In the genomic region with DNA sequence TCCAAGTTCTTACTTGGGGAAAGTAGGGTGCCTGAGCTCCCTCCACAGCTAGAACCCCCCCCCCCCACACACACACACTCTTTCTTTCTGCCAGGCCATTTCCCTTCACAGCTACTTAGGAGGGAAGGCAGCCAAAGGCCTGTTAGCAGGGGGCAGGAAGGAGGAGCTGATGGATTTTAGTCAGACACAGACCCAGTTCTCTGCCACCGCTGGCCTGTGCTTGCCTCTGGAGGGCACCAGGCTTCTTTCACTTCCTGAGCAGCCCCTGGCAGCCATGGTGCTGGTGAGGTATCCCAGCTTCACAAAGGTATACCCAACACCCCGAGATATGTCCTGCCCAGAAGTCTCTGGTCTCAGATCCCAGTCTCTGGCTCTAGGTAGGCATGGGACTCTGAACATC, we compare ENCODE assay signal across 11 mouse cellular contexts. TPM values are rescaled to one million over a fixed set of nuclear protein-coding genes. Genes with fewer than 3 reads are reported as not detected.
A peak's percentile ranks its signal among the peaks of the same experiment; 100 is the strongest.
DNase-seq lines count a peak whose midpoint lies in the region; ATAC-seq lines count a peak whose summit lies in the region.
"Had no signal": no experiment of that assay in that cellular context is flagged by ENCODE, and none has a peak within 500 bp of the region (broad histone marks: within the 10 kb centered on the region; RNA-seq: fewer than 3 reads in every experiment).

No protein-coding gene starts in this region.

- H3K27me3 ChIP-seq in forebrain, embryonic 14.5 days (replicated peaks; ENCODE audit: control insufficient read depth, insufficient read depth, low read length) = no peaks in the 10 kb centered on the region
- no peaks in the 10 kb centered on the region for H3K27me3 ChIP-seq in forebrain, embryonic 13.5 days
- H3K27me3 ChIP-seq in kidney, embryonic 16.5 days (ENCODE audit: insufficient read depth, low read length) = no peaks in the 10 kb centered on the region
- H3K27me3 ChIP-seq in kidney, embryonic 14.5 days (ENCODE audit: control insufficient read depth, insufficient read depth, low read length) = no peaks in the 10 kb centered on the region

- no peak overlapping the region for H3K4me2 ChIP-seq in forebrain, embryonic 14.5 days (ENCODE audit: low read length)
- no peak overlapping the region for H3K4me2 ChIP-seq in forebrain, embryonic 13.5 days
- no peak overlapping the region for H3K4me2 ChIP-seq in kidney, embryonic 16.5 days (replicated peaks; ENCODE audit: low read depth, low read length)
- no peak overlapping the region for H3K4me2 ChIP-seq in kidney, embryonic 14.5 days (replicated peaks; ENCODE audit: low read depth, low read length)

- no peak overlapping the region for H3K9ac ChIP-seq in forebrain, embryonic 14.5 days (ENCODE audit: low read length)
- H3K9ac ChIP-seq in forebrain, embryonic 13.5 days = no peak overlapping the region
- H3K9ac ChIP-seq in kidney, embryonic 16.5 days (replicated peaks; ENCODE audit: low read length) = no peak overlapping the region
- H3K9ac ChIP-seq in kidney, embryonic 14.5 days (ENCODE audit: low read depth, low read length) = no peak overlapping the region

- ATAC-seq in forebrain, embryonic 14.5 days = no peak
- no peak for ATAC-seq in forebrain, embryonic 13.5 days
- ATAC-seq in kidney, embryonic 16.5 days (ENCODE audit: low FRiP score, low TSS enrichment) = 0 out of 2 replicates have a peak, but pooled peaks have one; percentile 25
- no peak for ATAC-seq in kidney, embryonic 14.5 days (ENCODE audit: low FRiP score, low TSS enrichment)

- 58% methylated on average over 2 of the region's 2 CpGs for WGBS in forebrain, embryonic 14.5 days
- WGBS in forebrain, embryonic 13.5 days = 65% methylated on average over 2 of the region's 2 CpGs
- WGBS in kidney, embryonic 16.5 days = 71% methylated on average over 2 of the region's 2 CpGs
- 53% methylated on average over 2 of the region's 2 CpGs for WGBS in kidney, embryonic 14.5 days

- H3K4me1 ChIP-seq in forebrain, embryonic 14.5 days (ENCODE audit: control insufficient read depth, insufficient read depth, low read length) = peaks cover 8% of the 10 kb centered on the region; the same call in 1 of the 2 replicates
- peaks cover 27% of the 10 kb centered on the region for H3K4me1 ChIP-seq in forebrain, embryonic 13.5 days
- H3K4me1 ChIP-seq in kidney, embryonic 16.5 days (ENCODE audit: insufficient read depth, low read length) = peaks cover 10% of the 10 kb centered on the region; the same call in 1 of the 2 replicates
- no peaks in the 10 kb centered on the region for H3K4me1 ChIP-seq in kidney, embryonic 14.5 days (ENCODE audit: control insufficient read depth, insufficient read depth, low read length)

- H3K9me3 ChIP-seq in forebrain, embryonic 14.5 days (replicated peaks; ENCODE audit: control insufficient read depth, low read length) = no peaks in the 10 kb centered on the region
- H3K9me3 ChIP-seq in forebrain, embryonic 13.5 days (replicated peaks) = no peaks in the 10 kb centered on the region
- H3K9me3 ChIP-seq in kidney, embryonic 16.5 days (ENCODE audit: low read length) = no peaks in the 10 kb centered on the region
- H3K9me3 ChIP-seq in kidney, embryonic 14.5 days (ENCODE audit: control insufficient read depth, low read length) = no peaks in the 10 kb centered on the region

- peak; percentile 23 for DNase-seq in forebrain, embryonic 14.5 days (ENCODE audit: low spot score)
- peak; percentile 32 for DNase-seq in thymus, postnatal 0 days (ENCODE audit: low spot score)
- DNase-seq in thymus, adult 18-20 months = no peak
- DNase-seq in thymus, postnatal 4 days = peak; percentile 31
- no peak for DNase-seq in yolk sac, embryonic 10.5 days (ENCODE audit: low spot score)
- DNase-seq: kidney, adult 9 months; retina, postnatal 1 day had no signal

- no peaks in the 10 kb centered on the region for H3K36me3 ChIP-seq in forebrain, embryonic 14.5 days (ENCODE audit: control insufficient read depth, insufficient read depth, low read length)
- no peaks in the 10 kb centered on the region for H3K36me3 ChIP-seq in forebrain, embryonic 13.5 days (ENCODE audit: poor library complexity, severe bottlenecking)
- H3K36me3 ChIP-seq in kidney, embryonic 16.5 days (ENCODE audit: insufficient read depth, low read length) = no peaks in the 10 kb centered on the region
- H3K36me3 ChIP-seq in kidney, embryonic 14.5 days (ENCODE audit: control insufficient read depth, insufficient read depth, low read length) = no peaks in the 10 kb centered on the region

- no peak overlapping the region; the same call in 1 of the 2 replicates for H3K27ac ChIP-seq in forebrain, embryonic 14.5 days (ENCODE audit: low read depth, low read length)
- H3K27ac ChIP-seq in forebrain, embryonic 13.5 days = no peak overlapping the region
- no peak overlapping the region for H3K27ac ChIP-seq in kidney, embryonic 16.5 days (ENCODE audit: low read length)
- H3K27ac ChIP-seq in kidney, embryonic 14.5 days (ENCODE audit: low read depth, low read length) = no peak overlapping the region
- H3K27ac ChIP-seq: macrophage had no signal

- no peak overlapping the region for H3K4me3 ChIP-seq in forebrain, embryonic 14.5 days (ENCODE audit: low read depth, low read length)
- H3K4me3 ChIP-seq in forebrain, embryonic 13.5 days = no peak overlapping the region
- no peak overlapping the region for H3K4me3 ChIP-seq in kidney, embryonic 16.5 days (ENCODE audit: low read length)
- no peak overlapping the region for H3K4me3 ChIP-seq in kidney, embryonic 14.5 days (ENCODE audit: low read length)

RNA-seq across cellular contexts. Expression of gene Adamts2, which starts 22.4 kb away (rescaled TPM):
- polyA plus RNA-seq in forebrain, embryonic 14.5 days (2014; fragmentation: Nextera tagmentation; extraction: Ambion mirVana) = 0.69 and 2.1 TPM in 2 replicates
- 0.65 and 0.96 TPM in 2 replicates for polyA plus RNA-seq in forebrain, embryonic 13.5 days (2015; fragmentation: Nextera tagmentation; extraction: Ambion mirVana)
- polyA plus RNA-seq in kidney, embryonic 16.5 days (2015; fragmentation: Nextera tagmentation; extraction: Ambion mirVana) = 4.7 and 5.7 TPM in 2 replicates
- polyA plus RNA-seq in kidney, embryonic 14.5 days (2014; fragmentation: Nextera tagmentation; extraction: Ambion mirVana) = 2.4 and 2.8 TPM in 2 replicates
- polyA plus RNA-seq in thymus, postnatal 0 days (2015; fragmentation: Nextera tagmentation; extraction: Ambion mirVana) = 3.2 and 3.3 TPM in 2 replicates
- polyA plus RNA-seq: macrophage had no signal

Comparison
In these comparisons a context has a peak if more than half of its experiments do, and no peak if none do; other contexts are left out.
1. DNase-seq: peak in forebrain, embryonic 14.5 days (single experiment), thymus, postnatal 0 days (single experiment) and thymus, postnatal 4 days (single experiment); none in thymus, adult 18-20 months (0 of 2) and yolk sac, embryonic 10.5 days (single experiment).